Mouse (Mus musculus) cerebral cortex, adult 2 months (tissue): ENCODE measurements around the gene Duox1.

Experiments
- WGBS: fragments of 180-500 bp; shearing (Covaris S2); methylation state at CpG from one replicate; pipeline ENCODE4 v1.1.7; 2018; 5-methylcytosine and 5-hydroxymethylcytosine counted together

Duox1 gene

GRCm38 (mm10) chr2:122311561-122311960 is 3.9 kb upstream of the Duox1 start:
- 55% methylated on average over 2 of the region's 2 CpGs for WGBS

GRCm38 (mm10) chr2:122312722-122313417 is 2.6 kb upstream of the Duox1 start:
- 4% methylated on average over 27 of the region's 27 CpGs for WGBS

GRCm38 (mm10) chr2:122313536-122313935 is 1.9 kb upstream of the Duox1 start, which contains the start of gene Duoxa1:
Duoxa1 (minus strand) TSS chr2:122313730.
- 12% methylated on average over 24 of the region's 24 CpGs for WGBS

GRCm38 (mm10) chr2:122317384-122317783 is 1.9 kb downstream of the Duox1 start:
- 79% methylated on average over 4 of the region's 4 CpGs for WGBS

GRCm38 (mm10) chr2:122323960-122324359 is 8.5 kb downstream of the Duox1 start:
- 74% methylated on average over 3 of the region's 3 CpGs for WGBS

GRCm38 (mm10) chr2:122324586-122324985 is 9.1 kb downstream of the Duox1 start:
- WGBS = 84% methylated on average over 3 of the region's 3 CpGs

GRCm38 (mm10) chr2:122325361-122325760 is 9.9 kb downstream of the Duox1 start:
- 66% methylated on average over 2 of the region's 2 CpGs for WGBS

GRCm38 (mm10) chr2:122327986-122328385 is 12.5 kb downstream of the Duox1 start:
- WGBS = 85% methylated on average over 3 of the region's 3 CpGs

- 82% methylated on average over 6 of the region's 6 CpGs for WGBS
These were observed 14.8 kb downstream of the Duox1 start for GRCm38 (mm10) chr2:122330317-122330716.

GRCm38 (mm10) chr2:122332222-122332621 is 16.8 kb downstream of the Duox1 start:
- 97% methylated on average over 3 of the region's 3 CpGs for WGBS

- 57% methylated on average over 3 of the region's 3 CpGs for WGBS
These were observed 18.7 kb downstream of the Duox1 start for GRCm38 (mm10) chr2:122334170-122334569.

GRCm38 (mm10) chr2:122337291-122337690 is 21.8 kb downstream of the Duox1 start:
- 65% methylated on average over 21 of the region's 21 CpGs for WGBS

- WGBS = 78% methylated on average over 6 of the region's 6 CpGs
These were observed 29.8 kb downstream of the Duox1 start for GRCm38 (mm10) chr2:122345106-122345893.

- 91% methylated on average over 6 of the region's 6 CpGs for WGBS
These were observed 30.7 kb downstream of the Duox1 start for GRCm38 (mm10) chr2:122346164-122346563.

- WGBS = 95% methylated on average over 3 of the region's 3 CpGs
These were observed 31.8 kb downstream of the Duox1 start for GRCm38 (mm10) chr2:122347257-122347656.

- WGBS = under 1% methylated on average over 63 of the region's 63 CpGs
These were observed 33.2 kb downstream of the Duox1 start for GRCm38 (mm10) chr2:122348531-122349131.

- 8% methylated on average over 14 of the region's 14 CpGs for WGBS
These were observed 33.8 kb downstream of the Duox1 start for GRCm38 (mm10) chr2:122349136-122349785.

GRCm38 (mm10) chr2:122351156-122351930 is 35.9 kb downstream of the Duox1 start:
- 36% methylated on average over 5 of the region's 5 CpGs for WGBS

GRCm38 (mm10) chr2:122351931-122352329 is 36.5 kb downstream of the Duox1 start:
- WGBS = 47% methylated on average over 4 of the region's 4 CpGs

GRCm38 (mm10) chr2:122352992-122353391 is 37.5 kb downstream of the Duox1 start:
- 88% methylated on average over 6 of the region's 6 CpGs for WGBS

GRCm38 (mm10) chr2:122353765-122354164 is 38.3 kb downstream of the Duox1 start:
- 95% methylated on average over 8 of the region's 8 CpGs for WGBS
